Mouse (Mus musculus) spleen, postnatal 14 days (tissue): Measurements from ENCODE around the gene Ptafr.

Experiments used
- DNase-seq, 2 experiments: peaks; one replicate each; pipeline ENCODE4 v3.0.0; 2021 to 2022; ENCODE audit warnings: low spot score in 2 of 2

Ptafr gene

DNA sequence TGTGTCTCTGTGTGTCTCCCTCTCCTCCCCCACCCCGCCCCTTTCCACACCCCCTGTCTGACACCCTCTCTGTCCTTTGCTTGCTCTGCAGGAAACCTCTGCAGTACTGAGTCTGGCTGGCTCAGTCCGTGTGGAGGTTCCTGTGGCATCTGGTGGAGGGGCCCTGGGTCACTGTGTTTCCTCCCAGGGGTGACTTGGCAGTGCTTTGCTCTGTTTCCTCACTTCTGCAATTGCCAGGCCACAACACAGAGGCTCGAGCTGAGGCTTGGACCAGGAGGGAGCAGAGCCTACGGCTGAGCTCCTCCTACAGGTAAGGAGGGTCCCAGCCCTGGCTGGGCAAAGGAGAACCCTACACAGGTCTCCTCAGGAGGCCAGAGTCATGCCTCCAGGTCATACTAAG lies at the start of gene Ptafr:
Ptafr (plus strand) TSS at position 103 of the 400 bp plus-strand sequence.
- peak; percentile 29 to 30 for DNase-seq

DNA sequence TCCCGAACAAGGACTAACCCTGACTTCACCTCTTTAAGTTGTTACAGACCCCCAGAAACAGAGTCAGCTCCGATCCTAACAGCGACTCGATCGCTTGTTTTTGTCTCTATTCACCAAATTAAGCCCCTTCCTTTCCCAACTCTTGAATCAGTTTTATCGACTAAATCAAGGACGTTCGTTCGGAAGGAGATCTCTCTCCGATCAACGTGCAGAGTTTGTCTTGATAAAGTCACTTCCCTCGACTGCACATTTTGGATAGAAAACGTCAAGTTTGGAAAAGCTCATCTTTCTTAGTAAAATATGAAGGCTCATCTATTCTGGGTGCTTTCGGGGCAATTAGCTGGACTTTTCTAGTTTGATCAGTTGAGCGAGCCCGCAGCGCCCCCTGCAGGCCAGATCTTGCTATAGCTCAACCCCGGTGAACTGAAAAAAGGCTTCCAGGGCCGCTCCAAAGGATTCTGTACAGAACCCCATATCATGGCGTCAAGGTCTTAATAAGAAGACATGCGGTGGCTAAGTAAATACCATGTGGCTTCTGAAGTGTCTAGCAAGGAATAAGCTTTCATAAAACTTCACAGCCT lies 49.2 kb upstream of the Ptafr start:
- peak; percentile 78 to 88 for DNase-seq

DNA sequence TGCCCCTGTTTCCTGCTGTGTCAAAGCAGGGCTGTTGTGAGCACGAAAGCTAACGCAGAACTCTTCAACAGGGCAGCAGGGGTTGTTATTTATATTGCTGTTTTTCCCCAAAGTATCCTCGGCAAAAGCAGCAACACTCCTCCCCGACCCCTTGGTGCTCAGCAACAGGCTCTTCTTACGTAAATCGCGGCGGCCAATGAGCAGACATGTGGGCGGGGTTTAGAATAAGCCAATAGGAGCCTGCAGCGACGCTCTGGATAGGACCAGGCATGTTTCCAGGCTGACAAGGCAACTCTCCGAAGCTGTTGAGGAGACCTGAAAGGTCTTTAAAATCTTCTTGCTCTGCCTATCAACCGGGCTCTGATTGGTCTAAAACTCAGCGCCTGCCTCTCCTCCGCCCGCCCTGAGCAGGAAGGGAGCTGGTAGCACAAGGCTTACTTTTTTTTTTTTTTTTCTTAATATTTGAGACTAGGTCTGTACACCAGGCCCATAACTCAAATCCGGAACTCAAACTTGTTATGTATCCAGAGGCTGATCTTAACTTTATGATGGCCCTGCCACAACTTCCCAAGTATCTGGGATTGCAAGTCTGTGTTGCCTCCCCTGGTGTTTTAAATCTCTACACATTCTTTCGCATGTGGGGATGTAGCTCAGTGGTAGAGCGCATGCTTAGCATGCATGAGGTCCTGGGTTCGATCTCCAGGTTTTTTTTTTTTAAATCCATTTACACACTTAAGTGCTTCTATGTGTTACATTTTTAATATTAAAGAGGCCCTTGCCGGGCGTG lies 48.3 kb upstream of the Ptafr start:
- peak; percentile 75 to 81 for DNase-seq

DNA sequence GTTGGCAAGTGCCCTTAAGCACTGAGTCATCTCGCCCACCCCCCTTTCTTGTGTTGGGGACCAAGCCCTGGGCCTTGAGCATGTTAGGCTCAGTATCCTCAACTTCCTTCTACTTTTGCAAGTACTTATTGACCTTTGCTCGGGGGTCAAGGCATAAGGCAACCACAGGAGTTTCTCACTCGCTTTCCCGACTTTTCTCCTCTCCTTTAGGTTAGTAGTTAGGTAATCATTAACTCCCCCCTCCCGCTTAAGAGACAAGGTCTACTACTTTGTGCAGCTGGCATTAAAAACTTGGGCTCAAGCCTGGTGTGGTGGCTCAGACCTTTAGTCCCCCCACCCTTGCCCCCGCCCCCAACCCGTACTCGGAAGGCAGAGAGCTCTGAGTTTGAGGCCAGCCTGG lies 45.8 kb upstream of the Ptafr start:
- DNase-seq = no peak

DNA sequence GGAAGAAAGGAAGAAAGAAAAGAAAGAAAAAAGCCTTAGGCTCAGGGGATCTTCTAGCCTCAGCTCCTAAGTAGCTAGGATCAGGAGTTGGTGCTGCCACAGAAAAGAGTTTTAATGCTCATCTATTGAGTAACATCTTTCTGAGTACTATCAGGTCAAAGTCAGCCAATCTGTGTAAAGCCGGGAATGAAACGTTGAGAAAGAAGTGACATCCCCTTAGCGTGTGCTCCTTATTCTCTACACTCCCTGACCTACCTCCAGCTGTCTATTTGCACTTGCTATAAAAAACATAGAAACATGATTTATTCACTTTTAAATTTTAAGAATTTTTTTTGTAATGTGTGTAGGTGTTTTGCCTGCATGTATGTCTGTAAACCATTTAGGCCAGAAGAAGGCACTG lies 44.7 kb upstream of the Ptafr start:
- no peak for DNase-seq

DNA sequence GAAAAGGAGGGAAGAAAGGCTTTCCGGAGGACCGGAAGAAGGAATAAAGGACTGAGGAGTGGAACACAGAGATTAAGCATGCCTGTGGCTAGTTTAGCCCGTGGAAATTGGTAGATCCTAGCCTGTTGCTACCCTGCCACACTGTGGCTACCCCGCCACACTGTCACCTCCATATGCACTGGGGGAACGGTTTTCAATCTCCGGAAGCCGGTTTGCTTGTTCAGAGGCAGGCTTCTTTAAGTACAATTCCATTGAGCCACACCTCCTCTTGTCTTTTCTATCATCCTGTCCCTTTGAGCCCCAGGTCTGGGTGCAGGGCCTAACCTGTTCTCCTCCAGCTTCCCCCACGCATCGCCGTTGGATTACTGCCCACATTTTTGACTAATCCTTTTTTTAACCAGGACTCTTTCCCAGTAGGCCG lies 39.5 kb upstream of the Ptafr start:
- no peak for DNase-seq

DNA sequence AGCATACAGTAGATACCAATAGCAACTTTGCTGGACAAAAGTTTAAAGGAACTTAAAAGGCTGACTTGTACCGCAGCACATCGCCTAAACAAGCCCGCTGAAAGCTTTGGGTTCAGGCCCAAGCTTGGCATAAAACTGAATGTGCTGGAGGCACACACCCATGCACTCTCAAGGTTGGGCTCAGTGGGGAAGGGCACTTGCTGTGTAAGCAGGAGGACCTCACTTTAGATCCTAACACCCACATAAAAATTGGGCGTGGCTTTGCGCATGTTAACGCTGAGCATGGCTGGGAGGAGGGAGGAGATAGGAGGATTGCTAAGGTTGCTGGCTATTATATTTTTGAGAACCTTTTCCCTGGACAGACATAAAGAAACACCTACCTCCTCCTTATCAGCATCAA lies 39.1 kb upstream of the Ptafr start:
- no peak for DNase-seq

DNA sequence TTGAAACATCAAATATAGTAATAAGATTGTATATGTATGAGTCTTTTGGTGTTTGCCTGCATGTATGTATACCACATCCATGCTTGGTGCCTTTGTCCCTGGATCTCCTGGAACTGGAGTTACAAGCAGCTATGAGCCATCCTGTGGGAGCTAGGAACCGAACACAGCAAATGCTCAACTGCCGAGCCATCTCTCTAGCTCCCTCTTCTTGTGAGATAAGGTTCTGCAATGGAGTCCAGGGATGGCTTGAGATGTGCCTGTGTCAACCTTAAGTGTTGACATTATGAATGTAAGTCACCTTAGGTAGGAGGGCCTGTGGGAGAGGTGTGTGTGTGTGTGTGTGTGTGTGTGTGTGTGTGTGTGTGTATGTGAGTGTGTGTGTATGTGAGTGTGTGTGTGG lies 37.2 kb upstream of the Ptafr start:
- DNase-seq = no peak

DNA sequence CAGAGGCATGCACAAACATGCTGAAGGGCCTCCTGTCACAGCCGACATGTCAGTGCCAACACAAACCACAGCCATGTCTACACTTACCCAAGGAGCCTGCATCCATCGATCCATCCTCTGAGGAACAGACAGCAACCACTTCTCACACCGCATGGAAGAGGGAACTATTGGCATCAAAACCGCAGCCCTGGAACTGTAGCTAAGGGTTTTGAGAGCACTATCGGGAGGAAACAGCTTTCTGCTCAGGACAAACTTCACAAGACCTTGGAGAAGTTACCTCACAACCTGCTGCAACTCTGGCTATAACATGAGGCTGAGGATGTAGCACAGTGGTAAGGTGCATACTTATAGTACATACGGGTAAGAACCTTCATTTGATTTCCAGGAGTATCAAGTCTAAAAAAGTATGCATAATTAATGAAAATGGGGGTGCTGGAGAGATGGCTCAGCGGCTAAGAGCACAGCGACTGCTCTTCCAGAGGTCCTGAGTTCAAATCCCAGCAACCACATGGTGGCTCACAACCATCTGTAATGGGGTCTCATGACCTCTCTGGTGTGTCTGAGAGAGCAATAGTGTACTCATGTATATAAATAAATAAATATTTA lies 35.8 kb upstream of the Ptafr start:
- no peak for DNase-seq

DNA sequence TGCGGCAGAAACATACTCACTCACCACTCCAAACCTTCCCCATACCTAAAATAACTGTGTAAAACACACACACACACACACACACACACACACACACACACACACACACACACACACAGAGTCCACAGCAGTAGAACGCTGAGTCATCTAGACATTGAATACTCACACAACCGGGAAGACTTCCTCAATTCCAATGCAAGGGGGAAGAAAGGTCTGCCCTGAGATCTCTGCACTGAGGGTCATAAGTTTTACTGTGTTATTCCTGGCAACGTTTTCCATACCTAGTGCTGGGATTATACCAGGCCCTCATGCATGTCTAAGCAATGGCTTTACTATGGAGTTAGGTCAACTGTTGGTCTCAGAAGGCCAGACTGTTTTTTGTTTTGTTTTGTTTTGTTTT lies 34.5 kb upstream of the Ptafr start:
- DNase-seq = no peak

DNA sequence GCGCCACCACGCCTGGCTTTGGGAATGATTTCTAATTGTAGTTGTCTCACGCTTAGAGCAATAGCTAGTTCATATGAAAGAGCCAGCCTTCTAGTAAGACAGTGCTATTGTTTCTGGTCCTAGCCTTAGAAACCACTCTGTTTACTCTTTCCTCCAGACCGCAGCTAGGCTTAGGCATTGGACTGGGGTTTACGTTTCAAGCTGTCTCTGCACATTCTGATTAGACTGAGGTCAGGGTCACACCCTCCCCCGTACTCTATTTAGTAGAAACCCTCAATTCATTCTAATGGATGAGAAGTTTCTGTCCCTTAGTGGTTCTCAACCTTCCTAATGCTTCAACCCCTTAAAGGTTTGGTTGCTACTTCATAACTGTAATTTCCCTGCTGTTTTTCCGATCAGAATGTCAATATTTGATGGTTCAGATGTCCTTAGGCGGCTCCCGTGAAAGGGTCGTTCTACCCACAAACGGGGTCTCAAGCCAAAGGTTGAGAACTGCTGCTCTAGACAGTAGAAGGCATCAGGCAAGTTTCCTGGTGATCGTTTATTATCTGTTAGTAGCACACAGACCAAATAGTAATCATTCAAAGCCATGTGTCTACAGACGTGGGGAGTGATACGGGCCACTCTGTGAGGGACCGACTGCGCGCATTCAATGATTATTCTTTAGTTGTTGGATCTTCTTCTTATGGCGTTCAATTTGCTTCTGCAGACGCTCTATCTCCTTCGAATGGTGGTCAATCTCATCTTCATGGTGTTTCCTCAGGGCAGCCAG lies 33.6 kb upstream of the Ptafr start:
- DNase-seq = no peak

DNA sequence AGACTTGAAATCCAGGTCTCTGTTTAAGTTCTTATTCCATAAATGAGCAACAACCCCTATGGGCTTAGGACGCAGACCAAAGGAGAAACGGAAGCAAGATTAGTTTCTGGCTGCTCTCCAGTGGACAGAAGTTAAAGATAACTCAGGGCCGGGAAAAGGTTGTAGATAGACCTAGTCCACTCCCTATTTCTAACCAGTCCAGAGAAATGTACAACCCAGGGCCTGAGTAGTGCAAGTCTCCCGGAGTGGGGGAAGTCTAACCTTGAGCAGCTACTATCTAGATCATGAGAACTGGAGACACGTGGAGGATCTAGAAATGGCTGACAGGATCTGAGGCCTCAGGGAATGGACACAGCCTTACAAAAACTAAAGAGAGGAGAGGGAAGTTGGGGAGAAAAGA lies 31.4 kb upstream of the Ptafr start:
- DNase-seq = no peak

DNA sequence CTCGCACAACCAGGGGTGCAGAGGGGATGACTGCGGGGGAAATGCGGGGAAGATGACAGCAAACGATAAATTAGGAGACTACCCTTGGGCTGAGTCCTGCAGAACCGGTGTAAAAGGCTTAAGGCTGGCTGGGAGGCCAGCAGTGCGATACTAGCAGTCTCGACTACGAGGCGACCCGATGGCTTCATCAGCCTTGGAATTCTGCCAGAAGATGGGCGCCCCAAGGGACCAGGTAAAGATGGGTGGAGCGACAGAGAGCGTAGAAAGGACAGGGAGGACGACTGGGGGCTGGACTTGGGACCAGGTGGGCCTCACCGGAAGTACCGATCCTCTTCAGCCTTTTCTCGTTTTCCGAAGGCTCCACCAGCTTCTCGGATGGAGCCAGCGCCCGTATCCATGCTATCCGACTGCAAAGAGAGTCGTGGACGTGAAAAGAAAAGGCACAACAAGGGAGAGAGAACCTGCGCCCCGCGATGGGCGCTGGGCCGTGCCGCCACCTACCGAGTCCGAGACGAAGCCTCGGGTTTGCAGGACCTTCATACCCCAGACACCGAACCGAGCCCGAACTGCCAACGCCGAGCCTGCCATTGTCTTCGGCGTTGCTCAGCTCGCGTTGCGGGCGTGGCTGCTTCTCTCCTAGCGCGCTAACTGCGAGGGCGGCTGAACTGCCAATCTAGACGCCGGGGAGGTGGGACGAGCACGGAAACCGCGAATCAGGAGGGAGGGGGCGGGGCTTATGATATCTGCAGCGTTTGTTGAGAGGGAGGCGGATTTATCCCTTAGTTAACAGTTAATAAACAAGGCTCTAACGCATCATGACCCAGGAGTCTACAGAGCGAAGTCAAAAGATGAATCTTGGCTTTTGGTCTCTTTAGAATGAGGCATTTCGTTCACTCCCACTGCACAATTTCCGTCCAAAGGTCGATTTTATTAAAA lies 30.6 kb upstream of the Ptafr start, which contains the start of gene Atpif1:
Atpif1 (minus strand) TSS at position 679 of the 936 bp plus-strand sequence.
- DNase-seq = peak; percentile 73 to 86

DNA sequence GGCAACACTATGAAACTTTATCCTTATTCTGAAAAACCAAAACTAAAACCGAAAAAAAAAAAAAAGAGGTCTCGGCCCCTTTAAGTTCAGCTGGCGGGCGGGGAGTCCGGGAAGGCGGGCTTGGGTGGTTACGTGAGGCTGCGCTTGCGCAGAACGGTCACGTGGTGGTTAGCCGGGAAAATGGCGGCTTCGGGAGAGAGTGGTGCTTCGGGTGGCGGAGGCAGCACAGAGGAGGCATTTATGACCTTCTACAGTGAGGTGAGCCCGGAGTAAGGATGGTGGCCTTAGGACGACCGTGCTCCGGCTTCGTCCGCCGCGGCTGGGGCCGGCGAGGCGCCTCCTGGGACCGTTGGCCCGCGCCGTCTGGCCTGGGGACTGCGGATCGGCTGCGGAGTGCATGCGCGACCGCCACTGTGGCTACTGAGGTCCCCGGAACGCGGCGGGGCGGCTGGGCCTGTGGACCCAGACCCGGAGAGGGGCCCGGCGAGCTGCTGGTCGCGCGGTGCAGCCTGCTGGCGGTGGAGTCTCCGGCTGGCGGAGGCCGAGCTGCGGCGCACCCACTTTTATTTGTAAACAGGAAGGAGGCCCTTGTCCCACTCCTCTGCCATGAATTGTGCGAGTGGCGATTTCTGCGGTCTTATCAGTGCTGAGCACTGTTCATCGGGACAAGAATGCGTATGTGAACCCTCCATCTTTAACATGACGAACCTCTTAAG lies 28.3 kb upstream of the Ptafr start, which contains the start of gene Dnajc8:
Dnajc8 (plus strand) TSS at position 145 of the 716 bp plus-strand sequence.
- DNase-seq = peak; percentile 93 to 96

DNA sequence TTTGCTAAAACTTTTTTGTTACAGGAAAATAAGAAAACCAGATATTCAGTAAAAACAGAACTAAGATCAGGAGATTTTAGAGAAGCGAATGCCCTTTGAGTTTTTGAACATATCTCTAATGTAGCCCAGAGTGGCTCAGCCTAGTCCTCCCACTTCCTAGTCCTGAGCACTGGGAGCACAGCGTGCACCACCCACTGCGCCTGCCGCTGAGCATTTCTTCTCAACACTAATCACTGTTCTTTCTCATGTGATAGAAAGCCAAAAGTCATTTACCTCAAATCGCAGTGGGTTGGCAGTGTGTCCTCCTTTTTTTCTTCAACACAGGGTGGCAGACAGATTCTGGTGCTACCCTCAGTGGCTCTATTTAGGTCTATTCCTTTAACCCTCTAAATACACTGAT lies 24.4 kb upstream of the Ptafr start:
- DNase-seq = no peak

DNA sequence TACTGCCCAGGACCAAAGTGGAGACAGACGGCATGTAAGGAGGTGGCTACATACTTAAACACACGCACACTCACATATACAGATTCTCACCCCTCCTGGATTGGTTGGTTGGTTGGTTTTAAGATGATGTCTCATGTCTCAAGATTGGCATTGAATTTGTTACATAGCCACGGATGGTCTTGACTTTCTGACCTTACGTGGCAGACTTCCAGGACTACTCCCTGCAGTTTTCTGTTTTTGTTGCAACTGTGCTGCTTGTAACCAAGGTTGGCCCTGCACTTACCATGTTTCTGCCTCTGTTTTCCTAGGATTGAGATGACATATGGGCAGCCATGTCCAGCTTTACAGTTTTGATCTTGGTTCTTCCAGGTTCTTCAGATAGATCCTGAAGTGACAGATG lies 22.5 kb upstream of the Ptafr start:
- no peak for DNase-seq

DNA sequence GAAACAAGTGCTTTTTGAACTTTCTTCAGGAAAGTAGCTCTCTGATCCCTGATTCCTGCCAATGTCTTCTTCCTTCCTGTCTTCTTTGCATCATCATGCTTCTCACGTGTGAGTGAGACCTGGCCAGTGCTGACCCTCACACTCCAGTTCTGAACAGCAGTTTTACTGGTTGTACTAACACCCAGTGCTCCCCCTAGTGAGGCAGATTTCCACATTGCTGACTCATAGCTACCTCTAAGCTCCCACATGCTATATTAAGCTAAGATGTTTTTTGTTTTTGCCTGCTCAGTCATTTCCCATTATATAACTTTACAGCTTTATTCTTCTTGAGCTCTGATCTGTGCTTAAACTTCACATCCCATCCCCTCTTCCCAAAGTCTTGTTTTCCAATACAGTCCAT lies 21.1 kb upstream of the Ptafr start:
- DNase-seq = no peak

DNA sequence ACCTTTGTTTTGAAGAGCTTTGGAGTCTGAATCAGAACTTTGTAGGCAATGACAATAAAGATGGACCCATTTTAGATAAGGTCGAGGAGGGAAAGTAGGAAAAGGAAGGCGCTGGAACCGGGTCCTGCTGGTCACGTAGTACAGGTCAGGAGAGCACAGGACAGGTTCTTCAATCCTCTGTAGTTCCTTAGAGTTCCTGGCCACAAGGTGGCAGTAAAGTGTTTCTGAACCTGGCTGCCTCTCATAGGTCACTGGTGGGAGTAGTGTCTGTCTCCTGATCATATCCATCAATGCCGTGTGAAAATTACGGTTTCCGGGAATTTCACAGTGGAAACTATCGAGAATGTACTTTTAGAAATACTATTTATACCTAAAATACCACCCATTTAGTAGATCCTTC lies 18.0 kb upstream of the Ptafr start:
- DNase-seq = peak in 1 of 2 experiments; percentile 72

DNA sequence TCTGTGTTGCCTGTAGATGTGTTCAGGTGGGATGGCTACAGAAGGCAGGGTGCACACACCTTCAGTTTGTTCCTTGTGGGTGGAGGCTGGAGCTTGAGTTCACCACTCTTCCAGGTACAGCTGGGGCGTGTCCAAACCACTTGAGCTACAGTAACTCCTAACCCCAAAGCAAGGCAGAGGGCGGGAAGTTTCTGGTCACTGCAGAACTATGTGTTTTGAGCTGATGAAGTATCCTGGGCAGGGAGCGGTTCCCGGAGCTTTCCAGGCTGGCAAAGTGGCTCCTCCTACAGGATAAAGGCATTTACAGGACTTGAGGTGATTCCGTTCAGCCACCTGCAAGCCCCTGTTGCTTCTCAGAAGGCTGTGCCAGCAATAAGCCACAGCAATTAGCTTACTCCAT lies 9.6 kb upstream of the Ptafr start:
- no peak for DNase-seq

DNA sequence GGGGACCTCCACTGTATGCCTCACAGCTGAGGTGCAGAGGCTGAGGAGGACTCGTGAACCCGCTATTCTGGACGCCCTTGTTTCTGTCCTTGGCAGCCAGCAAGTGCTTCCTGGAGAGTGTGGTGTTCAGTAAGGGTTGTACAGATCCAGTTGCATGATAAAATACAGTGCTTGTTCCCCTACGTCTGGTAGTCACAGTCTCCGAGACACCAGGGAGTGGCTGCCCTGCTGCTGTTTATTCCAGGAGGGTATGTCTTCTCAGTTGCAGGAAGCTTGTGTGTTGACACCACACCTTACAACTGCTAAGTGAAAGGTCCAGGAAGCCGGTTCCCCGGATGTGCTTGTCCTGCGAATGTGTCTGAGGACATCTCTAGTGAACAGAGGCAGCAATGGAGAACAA lies 9.2 kb upstream of the Ptafr start:
- no peak for DNase-seq
